Mouse (Mus musculus) C2C12 (cell line): Measurements from ENCODE around the gene Slc35f6.

Experiments used
- CEBPB ChIP-seq: IDR thresholded peaks from one replicate; pipeline ENCODE4 v1.6.1; 2011; ENCODE audit warnings: low read depth, mild to moderate bottlenecking, control low read depth, moderate library complexity
- CTCF ChIP-seq: IDR thresholded peaks from one replicate; pipeline ENCODE4 v1.5.1; 2011; ENCODE audit not compliant: control insufficient read depth, insufficient read depth, insufficient read length

DNA sequence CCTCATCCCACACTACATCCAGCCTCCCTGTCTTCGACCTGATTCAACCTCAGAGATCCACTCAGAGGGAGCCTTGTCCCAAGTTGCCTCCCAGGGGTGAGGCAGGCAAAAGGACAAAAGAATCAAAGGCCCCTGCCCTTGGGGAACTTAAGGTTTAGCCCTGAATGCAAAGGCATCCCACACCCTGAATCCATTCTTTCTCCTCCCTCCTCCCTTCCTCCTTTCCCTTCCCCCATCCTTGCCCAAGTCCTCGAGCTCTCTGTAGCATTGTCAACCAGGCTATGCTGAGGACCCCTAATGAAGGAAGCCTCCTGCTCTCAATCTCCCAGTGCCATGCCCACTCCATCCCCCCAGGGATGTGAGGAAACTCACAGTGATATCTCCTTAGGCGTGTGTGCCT lies 36.0 kb upstream of the Slc35f6 start:
- TF ChIP-seq CTCF = no peak
- no peak for TF ChIP-seq CEBPB
